Mouse (Mus musculus) lung, adult 2 months (tissue): ENCODE measurements around the gene Scn1b.

Experiments
- CTCF ChIP-seq: fragments of 200-500 bp; IDR thresholded peaks from 2 replicates; pipeline ENCODE4 v1.5.1; 2011; ENCODE audit warnings: mild to moderate bottlenecking, low read length, control low read depth; ENCODE audit not compliant: insufficient read depth
- POLR2A ChIP-seq: fragments of 200-500 bp; IDR thresholded peaks from 2 replicates; pipeline ENCODE4 v1.6.1; 2011; ENCODE audit warnings: low read depth, mild to moderate bottlenecking, control low read depth, low read length, borderline replicate concordance; ENCODE audit errors: extremely low read depth

- TF ChIP-seq CTCF (no peak), POLR2A (no peak)
These were observed 17.0 kb downstream of the Scn1b start for GRCm38 (mm10) chr7:31109796-31110195.
